Mouse (Mus musculus) B cell, adult 2 months (primary cell): ENCODE results near the gene Dact2.

Source experiments
- DNase-seq, 2 experiments: peaks; one replicate each; pipeline ENCODE4 v3.0.0; 2022

Dact2 gene

DNA sequence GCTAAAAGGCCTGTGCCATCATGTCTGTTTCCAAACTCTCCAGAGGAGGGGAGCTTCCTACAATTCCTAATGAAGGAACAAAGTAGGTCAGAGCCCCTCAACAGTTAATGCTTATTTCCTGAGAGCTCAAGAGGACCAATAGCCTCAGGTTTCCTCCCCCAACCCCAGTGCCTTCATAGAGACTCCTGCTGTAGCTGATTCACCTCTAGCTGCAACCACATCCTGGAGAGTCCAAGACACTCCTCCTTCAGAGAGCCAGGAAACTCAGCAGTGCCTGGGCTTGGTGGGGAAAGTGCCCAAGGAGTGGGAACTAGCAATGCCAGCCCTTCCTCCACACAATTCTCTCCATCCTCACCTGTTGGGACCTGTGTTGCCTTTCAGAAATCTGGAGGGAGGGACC lies 31.4 kb downstream of the Dact2 start:
- no peak for DNase-seq

DNA sequence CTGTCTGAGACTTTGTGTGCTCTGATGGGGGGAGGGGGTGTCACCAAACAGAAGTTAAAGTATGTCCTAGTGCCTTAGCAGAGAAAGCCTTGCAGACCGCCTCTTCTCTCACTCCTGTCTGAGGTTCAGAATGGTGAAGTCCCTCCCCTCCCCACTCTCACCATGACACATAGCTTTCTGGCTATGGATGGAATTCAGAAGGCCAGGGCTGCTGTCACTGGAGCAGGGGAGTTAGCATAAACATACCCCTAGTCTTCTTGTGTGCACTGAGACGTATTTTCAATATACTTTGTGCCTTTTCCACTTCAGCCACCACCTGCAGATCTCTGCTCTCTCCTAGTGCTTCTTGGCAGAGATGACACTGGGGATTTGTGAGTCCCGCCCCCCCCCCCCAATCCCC lies 31.9 kb downstream of the Dact2 start:
- DNase-seq, result no peak

DNA sequence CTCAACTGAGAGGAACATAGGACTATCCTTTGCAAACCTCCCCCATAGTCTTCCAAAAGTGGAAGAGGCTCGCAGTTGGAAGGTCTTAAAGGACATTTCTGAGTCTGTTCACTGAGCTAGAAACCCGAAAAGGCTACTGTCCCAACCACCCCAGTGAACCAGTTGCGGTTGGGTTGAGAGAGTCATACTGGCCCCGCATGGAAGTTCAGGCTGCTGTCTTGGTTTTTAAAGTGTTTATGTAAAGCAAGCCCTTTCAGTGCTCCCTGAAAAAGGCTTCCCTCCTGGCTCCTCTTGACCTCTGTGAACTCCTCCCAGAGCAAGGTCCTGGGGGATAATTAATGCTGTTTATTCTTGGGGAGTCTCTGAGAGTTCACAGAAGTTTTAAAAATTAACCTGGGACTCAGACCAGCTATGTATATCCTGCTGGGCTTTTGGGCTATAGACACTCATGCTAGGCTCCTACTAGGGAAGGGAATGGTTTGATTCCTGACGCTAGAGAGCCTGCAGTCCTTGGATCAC lies 33.1 kb downstream of the Dact2 start:
- DNase-seq, result no peak

DNA sequence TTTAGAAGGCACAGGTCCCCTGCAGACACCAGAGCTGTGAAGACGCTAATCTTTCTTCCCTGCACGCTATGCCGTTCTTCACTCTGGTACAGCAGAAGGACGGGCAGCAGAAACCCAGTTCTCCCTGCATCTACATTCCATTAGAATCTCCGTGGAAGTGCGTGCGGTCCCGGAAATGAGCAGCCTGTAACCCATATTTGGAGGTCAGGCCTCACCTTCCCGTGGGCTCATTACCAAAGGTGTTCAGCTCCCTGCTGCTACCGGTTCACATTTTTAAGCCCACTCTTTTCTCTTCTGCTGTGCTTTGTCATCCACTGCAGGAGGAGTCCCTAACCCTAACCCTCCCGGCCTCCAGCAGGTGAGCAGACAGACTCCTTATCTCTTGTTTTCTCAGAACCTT lies 34.7 kb downstream of the Dact2 start:
- no peak for DNase-seq

DNA sequence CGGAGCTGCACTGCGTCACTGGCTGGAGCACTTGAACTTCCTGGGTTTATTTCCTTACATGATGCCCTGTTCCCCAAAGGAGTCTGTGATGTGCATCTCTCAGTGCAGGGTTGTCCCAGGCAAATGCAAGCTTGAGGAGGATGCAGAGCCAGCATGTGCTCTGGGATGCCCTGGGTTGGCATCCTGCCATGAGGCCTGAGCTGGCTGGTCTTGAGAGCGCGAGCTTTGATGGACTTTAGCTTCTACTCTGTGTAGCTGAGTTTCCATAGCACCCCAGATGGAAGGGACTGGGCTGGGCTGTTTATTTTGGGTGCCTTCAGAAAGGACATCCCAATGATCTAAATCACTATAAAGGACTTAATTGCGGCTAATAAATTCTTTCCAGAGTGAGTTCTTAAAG lies 36.5 kb downstream of the Dact2 start:
- DNase-seq, result no peak

DNA sequence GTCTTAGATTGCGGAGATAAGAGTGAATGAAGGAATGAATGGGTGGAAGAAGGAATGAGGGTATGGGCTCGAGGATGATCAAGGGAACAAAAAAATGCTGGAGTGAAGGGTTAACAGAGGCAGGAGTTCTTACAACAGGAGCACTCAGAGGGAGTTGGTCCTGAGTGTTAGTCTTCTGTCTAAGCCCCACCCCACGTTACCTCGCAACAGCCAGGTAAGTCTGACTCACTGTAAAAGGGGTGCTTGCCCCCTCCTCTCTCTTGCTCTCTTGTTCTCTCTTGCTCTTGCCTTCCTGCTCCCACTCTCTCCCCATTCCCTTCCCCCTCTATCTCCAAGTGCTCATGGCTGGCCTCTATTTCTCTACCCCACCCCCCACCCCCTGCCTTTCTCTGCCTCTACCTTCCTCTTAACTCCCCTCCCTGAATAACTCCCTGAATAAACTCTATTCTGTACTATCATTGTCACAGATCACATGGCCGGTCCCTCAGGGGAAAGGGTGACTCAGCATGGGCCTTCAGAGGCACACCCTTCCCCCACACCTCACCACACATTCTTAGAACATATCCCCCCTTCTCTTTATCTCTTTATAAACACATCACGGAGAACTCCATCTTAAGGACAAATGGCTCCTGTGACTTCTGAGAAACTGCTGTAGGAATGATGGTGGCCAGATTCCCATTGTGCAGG lies 37.2 kb downstream of the Dact2 start:
- DNase-seq, result no peak

DNA sequence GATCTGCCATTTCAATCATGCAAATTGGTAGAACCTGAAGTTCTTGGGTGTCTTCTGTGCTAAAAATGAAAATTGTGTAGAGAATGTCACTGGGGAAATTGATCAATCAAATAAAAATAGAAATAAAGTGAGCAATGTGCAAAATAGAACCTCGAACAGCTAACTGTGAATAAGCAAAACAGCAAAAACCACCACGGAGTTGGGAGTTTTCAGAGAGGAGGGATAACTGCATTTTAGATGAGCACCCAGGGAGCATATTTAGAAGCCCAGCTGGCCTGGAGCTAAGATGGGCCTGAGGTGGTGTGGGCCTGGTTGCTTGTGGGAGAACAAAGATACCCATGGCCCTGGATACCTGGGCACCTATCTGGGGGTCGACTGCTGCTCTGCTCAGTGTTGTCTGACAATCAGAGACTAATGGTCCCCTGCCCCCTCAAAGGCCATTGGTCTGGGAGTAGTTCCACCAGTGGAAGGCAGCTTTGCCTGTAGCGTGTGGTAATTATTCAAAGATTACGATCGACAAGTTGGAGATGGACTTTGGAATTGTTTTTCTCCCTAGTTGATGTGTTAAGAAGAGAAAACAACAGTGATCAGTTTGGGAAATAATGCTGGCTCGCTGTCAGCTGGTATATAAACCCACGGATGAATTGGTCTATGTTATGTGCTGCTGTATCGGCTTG lies 38.0 kb downstream of the Dact2 start:
- DNase-seq, result no peak

DNA sequence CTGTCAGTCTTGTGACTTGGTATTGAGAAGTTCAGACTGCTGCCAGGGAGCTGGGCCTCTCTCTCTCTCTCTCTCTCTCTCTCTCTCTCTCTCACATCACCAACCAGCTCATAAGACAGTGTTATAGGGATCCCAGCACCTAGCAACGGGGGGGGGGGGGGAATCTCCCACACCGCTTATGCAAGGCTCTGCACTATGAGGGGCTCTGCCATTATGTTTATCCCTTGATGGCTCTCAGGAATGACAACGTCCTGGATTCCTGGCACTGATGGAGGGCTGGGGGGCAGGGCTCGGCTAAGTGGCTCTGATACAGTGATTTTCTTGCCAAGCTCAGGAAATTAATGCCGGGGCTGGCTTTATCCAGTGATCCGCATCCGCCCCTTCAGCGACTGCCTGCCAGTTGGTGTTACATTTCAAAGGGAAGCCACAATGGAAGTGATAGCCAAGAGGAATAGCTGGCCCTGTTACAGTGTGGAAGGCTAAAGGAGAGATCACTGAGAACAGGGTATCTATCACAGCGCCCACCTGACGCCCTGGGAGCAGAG lies 38.7 kb downstream of the Dact2 start:
- DNase-seq, result no peak

DNA sequence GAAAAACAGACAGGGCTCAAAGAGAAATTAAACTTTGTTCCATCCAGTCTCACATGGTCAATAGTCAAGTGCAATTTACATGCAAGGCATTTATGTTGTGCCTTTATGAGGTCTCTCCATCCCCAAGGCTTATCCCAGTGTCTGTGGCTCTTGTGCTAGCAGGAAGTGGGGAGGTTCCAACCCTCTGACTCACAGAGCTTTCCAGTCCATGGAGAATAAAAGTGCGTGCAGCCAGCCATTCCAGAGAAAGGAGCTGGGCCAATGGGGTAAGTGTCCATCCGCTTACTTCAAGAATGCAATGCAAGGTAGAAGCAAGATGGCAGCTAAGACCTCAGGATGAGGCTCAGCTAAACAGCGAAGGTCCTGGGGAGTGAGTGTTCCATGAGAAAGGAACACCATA lies 43.3 kb downstream of the Dact2 start:
- no peak for DNase-seq

DNA sequence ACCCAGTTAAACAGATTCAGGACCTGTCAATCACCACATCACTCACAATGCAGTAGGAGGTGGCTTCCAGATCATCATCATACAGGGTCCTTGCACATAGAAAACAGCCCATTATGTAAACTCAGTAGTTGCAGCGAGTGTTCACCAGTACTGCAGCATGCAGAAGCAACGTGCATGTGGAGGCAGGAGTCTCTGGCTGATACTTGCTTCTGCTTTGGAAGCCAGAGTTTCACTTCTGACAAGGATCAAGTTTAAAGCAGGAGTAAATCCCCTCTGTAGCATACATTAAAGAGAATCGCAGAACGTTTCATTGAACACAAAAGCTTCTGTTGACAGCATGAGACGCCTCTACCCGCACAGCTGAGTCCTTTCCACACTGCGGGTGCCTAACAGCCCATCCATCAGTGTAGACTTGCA lies 46.3 kb downstream of the Dact2 start:
- no peak for DNase-seq
